8 mouse cellular contexts compared by ENCODE assay signal in the genomic region with DNA sequence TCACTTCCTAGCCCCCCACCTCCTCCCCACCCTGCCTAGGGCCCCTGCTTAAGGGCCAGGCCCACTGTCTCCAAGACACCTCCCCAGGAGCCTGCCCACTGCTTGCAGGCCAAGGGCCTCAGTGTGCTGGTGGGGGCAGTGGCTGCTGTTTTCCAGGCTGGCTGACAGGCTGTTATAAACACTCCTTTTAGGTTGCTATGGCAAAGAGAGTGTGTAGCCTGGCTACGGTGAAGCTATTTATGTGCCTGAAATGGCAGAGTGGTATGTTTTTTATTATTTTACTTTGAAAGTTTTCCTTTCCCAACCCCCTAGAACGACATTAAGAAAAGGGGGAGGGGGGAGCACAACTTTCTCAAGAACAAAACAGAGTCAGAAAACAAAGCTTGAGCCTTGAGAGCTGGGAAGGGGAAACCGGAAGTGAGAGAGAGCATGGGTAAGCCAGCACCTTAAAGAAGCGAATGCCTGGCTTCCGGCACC. TPM values are rescaled to one million over a fixed set of nuclear protein-coding genes. Genes with fewer than 3 reads are reported as not detected.
DNase-seq lines count a peak whose midpoint lies in the region; ATAC-seq lines count a peak whose summit lies in the region.

No protein-coding gene starts in this region.

- H3K9ac ChIP-seq in heart, embryonic 14.5 days (ENCODE audit: low read length): 0 out of 2 replicates have a peak overlapping the region, but pooled peaks have one; percentile 34
- no peak overlapping the region for H3K9ac ChIP-seq in heart, embryonic 12.5 days
- no peak overlapping the region for H3K9ac ChIP-seq in forebrain, embryonic 16.5 days (replicated peaks; ENCODE audit: low read depth, low read length)

- H3K27ac ChIP-seq in heart, embryonic 14.5 days (replicated peaks in 1 of 2; ENCODE audit: control insufficient read depth in 1 of 2, insufficient read depth in 1 of 2, low read depth in 2 of 2, low read length in 2 of 2): 0 out of 4 replicates have a peak overlapping the region, but pooled peaks have one; percentile 2 to 20
- no peak overlapping the region; the same call in 1 of the 2 replicates for H3K27ac ChIP-seq in heart, embryonic 12.5 days (ENCODE audit: poor library complexity, severe bottlenecking)
- no peak overlapping the region; the same call in 1 of the 2 replicates for H3K27ac ChIP-seq in forebrain, embryonic 16.5 days (ENCODE audit: low read length)

- no peak overlapping the region for H3K4me2 ChIP-seq in heart, embryonic 14.5 days (ENCODE audit: low read length)
- no peak overlapping the region for H3K4me2 ChIP-seq in heart, embryonic 12.5 days
- no peak overlapping the region for H3K4me2 ChIP-seq in forebrain, embryonic 16.5 days (ENCODE audit: low read length)

- WGBS in heart, embryonic 14.5 days: 43% methylated on average over 5 of the region's 5 CpGs
- WGBS in heart, embryonic 12.5 days: 52% methylated on average over 5 of the region's 5 CpGs
- 26% methylated on average over 5 of the region's 5 CpGs for WGBS in forebrain, embryonic 16.5 days

- no peaks in the 10 kb centered on the region for H3K9me3 ChIP-seq in heart, embryonic 14.5 days (ENCODE audit: control insufficient read depth, low read length)
- H3K9me3 ChIP-seq in heart, embryonic 12.5 days (replicated peaks): no peaks in the 10 kb centered on the region
- no peaks in the 10 kb centered on the region for H3K9me3 ChIP-seq in forebrain, embryonic 16.5 days (ENCODE audit: control insufficient read depth, low read length)

- H3K4me3 ChIP-seq in heart, embryonic 14.5 days (ENCODE audit: control insufficient read depth in 1 of 2, insufficient read depth in 1 of 2, low read depth in 1 of 2, low read length in 2 of 2): no peak overlapping the region
- no peak overlapping the region for H3K4me3 ChIP-seq in heart, embryonic 12.5 days
- no peak overlapping the region for H3K4me3 ChIP-seq in forebrain, embryonic 16.5 days (replicated peaks; ENCODE audit: low read length)

- peak; percentile 18 to 33 for DNase-seq in layer of hippocampus, postnatal 25 days (ENCODE audit: extremely low spot score in 1 of 2, low spot score in 1 of 2)
- peak; percentile 53 to 59 for DNase-seq in right cerebral cortex, adult 2 months (ENCODE audit: low spot score in 2 of 2)
- DNase-seq in adrenal gland, postnatal 25 days: no peak
- DNase-seq in spleen, postnatal 14 days (ENCODE audit: low spot score in 2 of 2): no peak
- DNase-seq in thymus, adult 18-20 months: no peak

- H3K36me3 ChIP-seq in heart, embryonic 14.5 days (ENCODE audit: control insufficient read depth, insufficient read depth, low read length): no peaks in the 10 kb centered on the region
- 0 out of 2 replicates have a peak, but pooled peaks cover 3% of the 10 kb centered on the region for H3K36me3 ChIP-seq in heart, embryonic 12.5 days
- no peaks in the 10 kb centered on the region for H3K36me3 ChIP-seq in forebrain, embryonic 16.5 days (ENCODE audit: control insufficient read depth, insufficient read depth)

- no peak; the same call in 1 of the 2 replicates for ATAC-seq in heart, embryonic 14.5 days (ENCODE audit: insufficient number of reproducible peaks, insufficient read depth, low FRiP score, low read depth)
- ATAC-seq in heart, embryonic 12.5 days (ENCODE audit: insufficient number of reproducible peaks, low FRiP score): no peak
- ATAC-seq in forebrain, embryonic 16.5 days: peak; percentile 54; the same call in 1 of the 2 replicates

- H3K4me1 ChIP-seq in heart, embryonic 14.5 days (ENCODE audit: control insufficient read depth in 2 of 2, insufficient read depth in 2 of 2, low read length in 2 of 2): peaks cover 56 to 71% of the 10 kb centered on the region in 2 experiments
- H3K4me1 ChIP-seq in heart, embryonic 12.5 days (replicated peaks): peaks cover 84% of the 10 kb centered on the region
- H3K4me1 ChIP-seq in forebrain, embryonic 16.5 days (replicated peaks; ENCODE audit: control insufficient read depth, insufficient read depth, low read length): peaks cover 10% of the 10 kb centered on the region

- H3K27me3 ChIP-seq in heart, embryonic 14.5 days (ENCODE audit: control insufficient read depth, insufficient read depth, low read length): no peaks in the 10 kb centered on the region
- H3K27me3 ChIP-seq in heart, embryonic 12.5 days (replicated peaks): no peaks in the 10 kb centered on the region
- H3K27me3 ChIP-seq in forebrain, embryonic 16.5 days (replicated peaks; ENCODE audit: control insufficient read depth, insufficient read depth, low read length): no peaks in the 10 kb centered on the region

RNA-seq across cellular contexts. Expression of gene Atp2b4, which starts 37.9 kb away (rescaled TPM):
- 18.7 and 21.3 TPM in 2 replicates for polyA plus RNA-seq in heart, embryonic 14.5 days (2014; fragmentation: Nextera tagmentation; extraction: Ambion mirVana)
- 24.5 and 29.6 TPM in 2 replicates for polyA plus RNA-seq in heart, embryonic 12.5 days (2016; fragmentation: Nextera tagmentation; extraction: Ambion mirVana)
- 9.3 and 11.1 TPM in 2 replicates for polyA plus RNA-seq in forebrain, embryonic 16.5 days (2015; fragmentation: Nextera tagmentation; extraction: Ambion mirVana)
- total RNA-seq in layer of hippocampus, postnatal 25 days (2021): 10 to 100 TPM; 67.6 to 79.3 TPM
- total RNA-seq in adrenal gland, postnatal 25 days (2021): 20.7 and 25.7 TPM in 2 replicates

Comparison
In these comparisons a context has a peak if more than half of its experiments do, and no peak if none do; other contexts are left out.
1. H3K27ac ChIP-seq: peak in heart, embryonic 14.5 days (2 of 2); none in heart, embryonic 12.5 days (single experiment) and forebrain, embryonic 16.5 days (single experiment).
2. DNase-seq: peak in layer of hippocampus, postnatal 25 days (2 of 2) and right cerebral cortex, adult 2 months (2 of 2); none in adrenal gland, postnatal 25 days (single experiment), spleen, postnatal 14 days (0 of 2) and thymus, adult 18-20 months (0 of 2).